Mouse (Mus musculus) spleen, adult 18-20 months (tissue): ENCODE measurements at regions not wholly inside any gene's neighbourhood (a gene's known extent, or its start where the extent isn't known, plus 50 kb on each side); places are given as distances from the start of the nearest gene placed in this dataset.
"Not testable (repeated sequence)": the region's sequence is repeated elsewhere in the genome, so short reads cannot be mapped to it uniquely, and the experiment has no call there.

Source experiments
- DNase-seq, 2 experiments: peaks; one replicate each; pipeline ENCODE4 v3.0.0; 2022; ENCODE audit warnings: mixed read lengths in 2 of 2

GRCm38 (mm10) chr1:43305349-43306278 is 108.8 kb upstream of the Fhl2 start:
- DNase-seq = no peak

- DNase-seq = no peak
Observed at GRCm38 (mm10) chr1:43310711-43311695, 114.2 kb upstream of the Fhl2 start.

GRCm38 (mm10) chr1:43316331-43316730 is 119.5 kb upstream of the Fhl2 start:
- DNase-seq = not testable (repeated sequence)

GRCm38 (mm10) chr1:43317076-43317871 is 120.5 kb upstream of the Fhl2 start:
- DNase-seq = no peak

- DNase-seq = not testable (repeated sequence)
Observed at GRCm38 (mm10) chr1:43333488-43333887, 110.9 kb upstream of the Nck2 start.

- DNase-seq = peak; percentile 24 to 25
Observed at GRCm38 (mm10) chr1:43337168-43337784, 107.1 kb upstream of the Nck2 start.

- DNase-seq = no peak
Observed at GRCm38 (mm10) chr1:43338096-43338915, 106.1 kb upstream of the Nck2 start.

- DNase-seq = no peak
Observed at GRCm38 (mm10) chr1:43342848-43343247, 101.5 kb upstream of the Nck2 start.

GRCm38 (mm10) chr1:43343410-43343809 is 101.0 kb upstream of the Nck2 start:
- DNase-seq = no peak

- no peak for DNase-seq
Observed at GRCm38 (mm10) chr1:43344001-43344400, 100.4 kb upstream of the Nck2 start.

GRCm38 (mm10) chr1:43347152-43347551 is 97.2 kb upstream of the Nck2 start:
- DNase-seq = no peak

- no peak for DNase-seq
Observed at GRCm38 (mm10) chr1:43349966-43350365, 94.4 kb upstream of the Nck2 start.

GRCm38 (mm10) chr1:43358191-43358590 is 86.2 kb upstream of the Nck2 start:
- DNase-seq = peak; percentile 55 to 62

- no peak for DNase-seq
Observed at GRCm38 (mm10) chr1:43359662-43360061, 84.7 kb upstream of the Nck2 start.

- peak; percentile 20 for DNase-seq
Observed at GRCm38 (mm10) chr1:43360291-43360690, 84.1 kb upstream of the Nck2 start.

- DNase-seq = peak in 1 of 2 experiments; percentile 15
Observed at GRCm38 (mm10) chr1:43360741-43361140, 83.6 kb upstream of the Nck2 start.

GRCm38 (mm10) chr1:43361455-43361863 is 82.9 kb upstream of the Nck2 start:
- DNase-seq = peak; percentile 10 to 21

- no peak for DNase-seq
Observed at GRCm38 (mm10) chr1:43362136-43362535, 82.2 kb upstream of the Nck2 start.

GRCm38 (mm10) chr1:43363178-43363577 is 81.2 kb upstream of the Nck2 start:
- no peak for DNase-seq

GRCm38 (mm10) chr1:43366433-43366832 is 77.9 kb upstream of the Nck2 start:
- DNase-seq = no peak
